ENCODE assay signal across 20 mouse cellular contexts in the genomic region with DNA sequence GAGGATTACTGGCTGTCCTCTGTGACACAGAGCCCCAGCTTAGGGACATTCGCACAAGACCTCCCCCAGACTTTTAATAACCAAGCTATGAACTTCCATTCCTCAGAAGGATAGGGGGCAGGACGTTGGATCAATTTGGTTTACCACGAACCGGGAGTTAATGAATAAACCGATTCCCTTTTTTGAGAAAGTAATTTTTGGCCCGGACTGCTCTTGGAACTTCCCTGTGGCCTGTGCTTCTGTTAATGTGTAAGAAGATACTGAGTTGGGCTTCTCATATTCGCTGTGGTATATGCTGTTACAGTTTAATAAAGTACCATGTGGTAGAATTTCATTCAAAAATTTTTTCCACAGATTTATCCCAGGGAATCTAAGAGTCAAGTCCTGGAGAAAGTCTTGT. TPM values are rescaled to one million over a fixed set of nuclear protein-coding genes. Genes with fewer than 3 reads are reported as not detected.
DNase-seq lines count a peak whose midpoint lies in the region; TF ChIP-seq lines count a peak whose summit lies in the region.
"Had no signal": no experiment of that assay in that cellular context is flagged by ENCODE, and none has a peak within 500 bp of the region (broad histone marks: within the 10 kb centered on the region; RNA-seq: fewer than 3 reads in every experiment).

No protein-coding gene starts in this region.

- no peak for TF ChIP-seq CTCF in left cerebral cortex, adult 2 months (IDR thresholded peaks at IDR 0.05)

- intact Hi-C loops in left cerebral cortex, adult 2 months (cut with DNase I), result loop anchor here (2.0 to 10.0 kb wide), 4 partner anchors 224 to 754 kb away; no protein-coding TSS in a partner anchor

- peak; percentile 21 for DNase-seq in kidney, adult 11 months
- no peak for DNase-seq in kidney, postnatal 4 days
- DNase-seq in kidney, adult 8-10 months, result peak; percentile 32 to 59
- DNase-seq in kidney, postnatal 10 days, result no peak
- peak; percentile 75 for DNase-seq in kidney, adult 9 months
- DNase-seq in kidney, postnatal 14 days, result peak; percentile 34
- DNase-seq in left cerebral cortex, adult 2 months (ENCODE audit: extremely low spot score in 1 of 2, low spot score in 2 of 2), result no peak
- no peak for DNase-seq in heart, postnatal 4 days

- no peak overlapping the region for H3K27ac ChIP-seq in left cerebral cortex, adult 2 months
- H3K27ac ChIP-seq: forebrain, embryonic 10.5 days; forebrain, embryonic 13.5 days; heart, embryonic 15.5 days; hindbrain, embryonic 15.5 days had no signal

- no peak overlapping the region for H3K4me3 ChIP-seq in left cerebral cortex, adult 2 months
- H3K4me3 ChIP-seq: forebrain, embryonic 10.5 days; forebrain, embryonic 13.5 days; heart, embryonic 12.5 days; heart, embryonic 15.5 days; hindbrain, embryonic 15.5 days had no signal

RNA-seq across cellular contexts. Expression of a gene that starts 39.5 kb away (rescaled TPM):
- total RNA-seq in left cerebral cortex, adult 2 months (2021), result not detected
- total RNA-seq in heart, postnatal 4 days (2021), result not detected
- total RNA-seq: adrenal gland, adult 8-10 months; G1E; gastrocnemius, adult 8-10 months; gastrocnemius, postnatal 25 days; heart, adult 18-20 months; heart, postnatal 10 days; heart, postnatal 36 days had no signal

Comparison
In these comparisons a context has a peak if more than half of its experiments do, and no peak if none do; other contexts are left out.
1. DNase-seq: peak in kidney, adult 11 months (single experiment), kidney, adult 8-10 months (2 of 2), kidney, adult 9 months (single experiment) and kidney, postnatal 14 days (single experiment); none in kidney, postnatal 4 days (0 of 2), kidney, postnatal 10 days (single experiment), left cerebral cortex, adult 2 months (0 of 2) and heart, postnatal 4 days (single experiment).